Mouse (Mus musculus) heart, postnatal 4 days (tissue): Measurements from ENCODE around the gene Herc4. TPM values are rescaled to one million over a fixed set of nuclear protein-coding genes. Genes with fewer than 3 reads are reported as not detected.

Experiments
- DNase-seq: peaks from one replicate; pipeline ENCODE4 v3.0.0; 2021
- total RNA-seq, 2 experiments: library from RNA; stranded (reverse); gene quantifications; 2 replicates each; pipeline ENCODE4 v1.2.3; 2021

Herc4 gene
- total RNA-seq, 2 experiments from 2014 or later, result 45.2 to 45.8 TPM

GRCm38 (mm10) chr10:63352111-63352510 is 108.5 kb downstream of the Herc4 start:
- DNase-seq, result no peak

DNA sequence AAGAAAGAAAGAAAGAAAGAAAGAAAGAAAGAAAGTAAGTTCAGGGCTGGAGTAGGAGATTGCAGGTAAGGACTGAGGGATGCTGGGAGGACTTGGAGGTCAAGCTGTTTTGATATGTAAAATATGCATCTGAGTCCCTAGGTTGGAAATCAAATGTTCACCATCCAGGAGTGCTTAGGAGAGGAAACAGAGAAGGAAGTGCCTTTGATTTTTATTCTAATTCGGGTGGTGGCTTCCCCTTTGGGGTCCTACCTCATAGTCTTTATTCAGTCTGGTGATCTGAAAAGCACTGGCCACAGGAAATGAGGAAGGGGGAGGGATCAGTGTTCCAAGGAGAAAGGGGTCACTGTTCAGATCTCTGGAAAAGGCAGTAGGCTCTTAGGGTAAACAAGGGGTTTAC is 116.9 kb downstream of the Herc4 start:
- no peak for DNase-seq

DNA sequence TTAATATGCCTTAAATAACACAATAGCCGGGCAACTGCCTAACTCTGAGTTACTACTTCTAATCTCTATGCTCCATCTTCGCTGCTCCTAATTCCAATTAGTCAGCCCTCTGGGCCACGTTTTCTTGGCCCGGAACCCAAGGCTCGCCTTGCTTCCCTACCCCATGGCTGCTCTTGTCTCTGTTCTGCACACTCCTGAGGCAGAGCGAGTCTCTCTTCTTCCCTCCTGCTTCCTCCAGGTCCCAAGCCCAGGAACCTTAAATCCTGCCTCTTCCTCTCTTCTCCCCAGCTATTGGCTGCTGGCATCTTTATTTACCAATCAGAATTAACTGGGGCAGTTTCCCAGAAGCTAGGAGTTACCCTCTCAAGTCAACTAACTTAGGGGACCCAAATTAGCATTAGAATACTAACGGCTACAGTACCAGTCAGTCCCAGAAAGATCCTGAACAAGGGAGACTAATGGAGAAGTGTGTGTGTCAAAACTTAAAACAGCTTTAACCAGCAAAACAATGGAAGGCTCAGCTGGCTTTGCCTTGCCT is 122.4 kb downstream of the Herc4 start:
- no peak for DNase-seq

DNA sequence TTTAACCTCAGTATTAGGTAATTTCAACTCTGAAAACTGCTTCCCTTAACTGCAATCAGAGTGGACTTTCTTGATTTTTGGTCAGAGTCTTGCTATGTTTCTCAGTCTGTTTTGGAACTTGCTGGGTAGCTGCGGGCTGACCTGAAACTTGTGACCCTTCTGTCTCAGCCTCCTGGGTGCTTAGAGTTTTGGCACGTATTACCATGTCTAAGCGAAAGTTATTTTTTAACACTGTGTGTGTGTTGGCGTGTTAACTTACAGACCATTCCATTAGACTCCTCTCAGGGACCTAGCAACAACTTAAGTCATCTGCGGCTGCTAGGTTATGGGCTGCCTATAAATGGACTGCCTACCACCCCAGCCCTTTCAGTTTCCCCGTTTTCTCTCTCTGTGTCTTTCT is 123.8 kb downstream of the Herc4 start:
- no peak for DNase-seq

Other genes with a start within 250 kb of the Herc4 start
- 10 to 100 TPM; 40.2 to 45.2 TPM for gene Hnrnph3, start 219.6 kb upstream of the Herc4 start, total RNA-seq
- gene Pbld2, start 219.5 kb upstream of the Herc4 start, total RNA-seq, result 1 to 10 TPM; 2.4 to 2.7 TPM
- gene Pbld1, start 183.6 kb upstream of the Herc4 start, total RNA-seq, result under 1 TPM; 0.59 to 0.93 TPM
- not detected for gene Atoh7, start 144.2 kb upstream of the Herc4 start, total RNA-seq
- 10 to 100 TPM; 69.3 to 75.7 TPM for gene Mypn, start 39.9 kb upstream of the Herc4 start, total RNA-seq
- gene Sirt1, start 137.9 kb downstream of the Herc4 start, total RNA-seq, result 10 to 100 TPM; 13.2 to 14.3 TPM
- 1 to 10 TPM; 5.5 to 8.7 TPM for gene Dnajc12, start 138.6 kb downstream of the Herc4 start, total RNA-seq
- gene Gm7075, start 178.0 kb downstream of the Herc4 start, total RNA-seq, result not detected
- 10 to 100 TPM; 81.4 to 88.7 TPM for gene Ctnna3, start 186.3 kb downstream of the Herc4 start, total RNA-seq